ENCODE assay signal across 30 mouse cellular contexts in the genomic region with DNA sequence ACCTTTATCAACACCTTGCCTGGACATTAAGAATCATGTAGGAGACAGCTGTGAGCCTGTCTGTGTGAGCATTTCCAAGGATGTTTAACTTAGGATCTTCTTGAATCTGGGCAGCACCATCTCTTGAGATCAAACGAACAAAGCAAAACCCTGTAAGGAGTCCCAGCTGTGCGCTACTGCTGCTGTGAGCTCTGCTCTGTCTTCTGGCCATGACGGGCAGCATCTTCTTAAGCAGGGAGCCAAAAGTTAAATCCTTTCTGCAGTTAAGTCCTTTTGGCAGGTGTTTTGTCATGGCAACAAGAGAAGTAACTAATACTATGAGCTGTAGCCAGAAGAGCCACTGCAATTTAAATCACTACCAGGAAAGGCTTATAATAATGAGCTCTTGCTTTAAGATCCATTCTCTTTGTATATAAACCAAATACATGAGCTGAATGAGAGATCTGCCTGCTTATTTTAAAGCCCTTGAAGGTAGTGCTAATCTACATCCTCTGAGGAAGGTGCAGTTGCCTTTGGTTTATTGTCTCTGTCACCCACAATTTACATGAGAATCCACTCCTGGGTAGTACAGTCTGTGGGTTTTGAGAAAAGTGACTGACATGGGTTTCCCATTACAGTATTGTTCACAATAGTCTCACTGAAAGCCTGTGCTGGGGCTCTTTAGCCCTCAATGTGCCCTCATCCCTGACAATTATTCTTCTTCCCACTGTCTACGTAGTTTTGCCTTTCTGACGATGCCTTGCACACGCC. TPM values are rescaled to one million over a fixed set of nuclear protein-coding genes. Genes with fewer than 3 reads are reported as not detected.
A peak's percentile ranks its signal among the peaks of the same experiment; 100 is the strongest.
DNase-seq lines count a peak whose midpoint lies in the region; ATAC-seq lines count a peak whose summit lies in the region.
"Had no signal": no experiment of that assay in that cellular context is flagged by ENCODE, and none has a peak within 500 bp of the region (broad histone marks: within the 10 kb centered on the region; RNA-seq: fewer than 3 reads in every experiment).

No protein-coding gene starts in this region.

- H3K4me3 ChIP-seq in midbrain, embryonic 13.5 days (replicated peaks), result no peak overlapping the region
- no peak overlapping the region for H3K4me3 ChIP-seq in midbrain, embryonic 10.5 days
- H3K4me3 ChIP-seq: forebrain, embryonic 12.5 days; heart, embryonic 15.5 days; hindbrain, embryonic 15.5 days; intestine, embryonic 15.5 days; neural tube, embryonic 15.5 days had no signal

- H3K4me2 ChIP-seq in midbrain, embryonic 13.5 days (replicated peaks), result no peak overlapping the region
- H3K4me2 ChIP-seq: forebrain, embryonic 12.5 days; heart, embryonic 15.5 days; hindbrain, embryonic 15.5 days; intestine, embryonic 15.5 days; liver, embryonic 11.5 days; neural tube, embryonic 15.5 days had no signal

- H3K27me3 ChIP-seq in midbrain, embryonic 13.5 days, result no peaks in the 10 kb centered on the region
- no peaks in the 10 kb centered on the region for H3K27me3 ChIP-seq in midbrain, embryonic 10.5 days (ENCODE audit: low read depth, poor library complexity, severe bottlenecking)
- H3K27me3 ChIP-seq: CH12.LX; forebrain, embryonic 12.5 days; heart, embryonic 15.5 days; hindbrain, embryonic 15.5 days; intestine, embryonic 15.5 days; neural tube, embryonic 15.5 days had no signal

- no peak overlapping the region for H3K27ac ChIP-seq in midbrain, embryonic 13.5 days
- H3K27ac ChIP-seq in midbrain, embryonic 10.5 days (replicated peaks), result no peak overlapping the region
- H3K27ac ChIP-seq: forebrain, embryonic 12.5 days; heart, embryonic 15.5 days; hindbrain, embryonic 15.5 days; intestine, embryonic 15.5 days; neural tube, embryonic 15.5 days had no signal

- no peaks in the 10 kb centered on the region for H3K36me3 ChIP-seq in midbrain, embryonic 13.5 days
- H3K36me3 ChIP-seq in midbrain, embryonic 10.5 days, result no peaks in the 10 kb centered on the region
- H3K36me3 ChIP-seq: forebrain, embryonic 12.5 days; heart, embryonic 15.5 days; hindbrain, embryonic 15.5 days; intestine, embryonic 15.5 days; neural tube, embryonic 15.5 days had no signal

- DNase-seq in midbrain, embryonic 10.5 days (ENCODE audit: low spot score), result no peak
- DNase-seq in ES-CJ7 (ENCODE audit: low read depth, low spot score) (peak; percentile 37), ZHBTc4 (ENCODE audit: low read depth, low spot score) (peak; percentile 56)
- peak; percentile 0 for DNase-seq in skeletal muscle tissue, adult 2 months (ENCODE audit: low read depth, low spot score)
- no peak for DNase-seq in left cerebral cortex, adult 8-10 months (ENCODE audit: low spot score in 2 of 2)
- no peak for DNase-seq in gastrocnemius, adult 8-10 months (ENCODE audit: low spot score in 2 of 2)
- DNase-seq: adrenal gland, postnatal 36 days; B cell, adult 2 months; cerebellum, adult 11-12 months; cerebellum, postnatal 10 days; heart, postnatal 36 days; kidney, adult 8-10 months; kidney, postnatal 10 days; liver, postnatal 0 days; right cerebral cortex, postnatal 25 days had no signal

- peaks cover 10% of the 10 kb centered on the region for H3K4me1 ChIP-seq in midbrain, embryonic 13.5 days (replicated peaks)
- H3K4me1 ChIP-seq in midbrain, embryonic 10.5 days, result peaks cover 13% of the 10 kb centered on the region
- H3K4me1 ChIP-seq: heart, embryonic 15.5 days; hindbrain, embryonic 15.5 days; intestine, embryonic 15.5 days; neural tube, embryonic 15.5 days had no signal

- H3K9me3 ChIP-seq in midbrain, embryonic 13.5 days, result no peaks in the 10 kb centered on the region
- no peaks in the 10 kb centered on the region for H3K9me3 ChIP-seq in midbrain, embryonic 10.5 days (replicated peaks)
- H3K9me3 ChIP-seq: forebrain, embryonic 12.5 days; heart, embryonic 15.5 days; hindbrain, embryonic 15.5 days; intestine, embryonic 15.5 days; neural tube, embryonic 15.5 days had no signal

- WGBS in midbrain, embryonic 13.5 days, result 31% methylated on average over 6 of the region's 6 CpGs
- WGBS in midbrain, embryonic 10.5 days, result 51% methylated on average over 6 of the region's 6 CpGs

- peak; percentile 43; the same call in 1 of the 2 replicates for ATAC-seq in midbrain, embryonic 13.5 days
- ATAC-seq: intestine, embryonic 15.5 days; liver, postnatal 0 days; lung, postnatal 0 days had no signal

- H3K9ac ChIP-seq in midbrain, embryonic 13.5 days (replicated peaks), result no peak overlapping the region
- H3K9ac ChIP-seq: forebrain, embryonic 12.5 days; heart, embryonic 15.5 days; hindbrain, embryonic 15.5 days; intestine, embryonic 15.5 days; liver, postnatal 0 days; neural tube, embryonic 15.5 days had no signal

RNA-seq across cellular contexts. Expression of gene Insl5, which starts 41.4 kb away (rescaled TPM):
- 0.24 TPM in 1 of 2 replicates, not detected in the other for polyA plus RNA-seq in midbrain, embryonic 13.5 days (2015; fragmentation: Nextera tagmentation; extraction: Ambion mirVana)
- polyA plus RNA-seq in midbrain, embryonic 10.5 days (2016; fragmentation: Nextera tagmentation; extraction: Ambion mirVana), result 0.23 and 0.41 TPM in 2 replicates
- 1 to 10 TPM in 3 of 4 experiments, under 1 TPM in 1; 1.00 to 2.7 (median 1.4) TPM for total RNA-seq in left cerebral cortex, adult 8-10 months (2022)
- total RNA-seq in gastrocnemius, adult 8-10 months (2022), result not detected
- total RNA-seq: adrenal gland, postnatal 36 days; CH12.LX; gastrocnemius, adult 18-20 months; gastrocnemius, postnatal 4 days; heart, adult 8-10 months; heart, postnatal 36 days; layer of hippocampus, postnatal 10 days; MEL had no signal
- polyA plus RNA-seq: forebrain, embryonic 12.5 days; heart, embryonic 15.5 days; liver, embryonic 11.5 days; liver, postnatal 0 days; lung, postnatal 0 days; spleen, adult 2 months had no signal

RNA-seq across cellular contexts. Expression of gene Mier1, which starts 46.1 kb away (rescaled TPM):
- polyA plus RNA-seq in midbrain, embryonic 13.5 days (2015; fragmentation: Nextera tagmentation; extraction: Ambion mirVana), result 34.6 and 39.3 TPM in 2 replicates
- polyA plus RNA-seq in midbrain, embryonic 10.5 days (2016; fragmentation: Nextera tagmentation; extraction: Ambion mirVana), result 31.0 and 32.7 TPM in 2 replicates
- 10 to 100 TPM; 41.5 to 53.8 (median 48.3) TPM for total RNA-seq in left cerebral cortex, adult 8-10 months (2022)
- 10 to 100 TPM; 15.2 to 21.0 (median 17.4) TPM for total RNA-seq in gastrocnemius, adult 8-10 months (2022)

RNA-seq across cellular contexts. Expression of gene Wdr78, which starts 46.3 kb away (rescaled TPM):
- 4.8 and 4.9 TPM in 2 replicates for polyA plus RNA-seq in midbrain, embryonic 13.5 days (2015; fragmentation: Nextera tagmentation; extraction: Ambion mirVana)
- polyA plus RNA-seq in midbrain, embryonic 10.5 days (2016; fragmentation: Nextera tagmentation; extraction: Ambion mirVana), result 4.5 and 5.5 TPM in 2 replicates
- 10 to 100 TPM; 12.4 to 17.1 (median 14.5) TPM for total RNA-seq in left cerebral cortex, adult 8-10 months (2022)
- under 1 TPM; 0.38 to 0.75 (median 0.47) TPM for total RNA-seq in gastrocnemius, adult 8-10 months (2022)

Comparison
In these comparisons a context has a peak if more than half of its experiments do, and no peak if none do; other contexts are left out.
1. DNase-seq: peak in ES-CJ7 (single experiment), ZHBTc4 (single experiment) and skeletal muscle tissue, adult 2 months (single experiment); none in midbrain, embryonic 10.5 days (single experiment), left cerebral cortex, adult 8-10 months (0 of 2) and gastrocnemius, adult 8-10 months (0 of 2).
2. RNA of gene Wdr78, which starts 46.3 kb away (total RNA-seq): 12.4 to 17.1 TPM in left cerebral cortex, adult 8-10 months; 0.38 to 0.75 TPM in gastrocnemius, adult 8-10 months; every median in the first group is over 4 times any median in the second.